Mouse (Mus musculus) CH12.LX (cell line): ENCODE results near the gene Kcng4. TPM values are rescaled to one million over a fixed set of nuclear protein-coding genes. Genes with fewer than 3 reads are reported as not detected.

Source experiments
- DNase-seq: peaks from one replicate; pipeline ENCODE4 v3.0.0-alpha.2; 2013; ENCODE audit errors: extremely low read depth
- H3K27ac ChIP-seq: 2 replicates; pipeline ENCODE4 v1.5.1; 2012; ENCODE audit warnings: low read depth, mild to moderate bottlenecking, control low read depth, moderate library complexity; ENCODE audit not compliant: insufficient read depth
- H3K27me3 ChIP-seq: replicated peaks from 2 replicates; pipeline ENCODE3; 2012; ENCODE audit warnings: inconsistent platforms
- H3K36me3 ChIP-seq, 2 experiments: replicated peaks in 1 of 2; 2 replicates each; pipeline versions ENCODE3 to v1.6.1; 2012; ENCODE audit warnings: inconsistent platforms in 1 of 2, low read length in 1 of 2, mild to moderate bottlenecking in 1 of 2, mixed read lengths in 1 of 2, moderate library complexity in 1 of 2; ENCODE audit not compliant: control insufficient read depth in 1 of 2, insufficient read depth in 1 of 2
- H3K4me1 ChIP-seq, 2 experiments: 2 replicates each; pipeline ENCODE4 v1.6.1; 2012; ENCODE audit warnings: inconsistent platforms in 1 of 2, moderate library complexity in 1 of 2; ENCODE audit not compliant: insufficient read depth in 2 of 2, control insufficient read depth in 1 of 2
- H3K4me2 ChIP-seq: 2 replicates; pipeline ENCODE4 v1.6.1; 2012; ENCODE audit warnings: low read depth, mild to moderate bottlenecking, control low read depth; ENCODE audit not compliant: poor library complexity, insufficient read depth, severe bottlenecking
- H3K4me3 ChIP-seq, 3 experiments: fragments of 150-350 bp in 1 of 3; sonication (generic) in 1 of 3; replicated peaks in 1 of 3; 2 replicates each; pipeline versions ENCODE3 to v1.5.1; 2011 to 2012; ENCODE audit warnings: low read depth in 2 of 3, low read length in 2 of 3, mild to moderate bottlenecking in 2 of 3, moderate library complexity in 2 of 3, control low read depth in 1 of 3, improper control_type of control experiment in 1 of 3, inconsistent platforms in 1 of 3, mixed read lengths in 1 of 3; ENCODE audit not compliant: poor library complexity in 1 of 3
- H3K79me2 ChIP-seq: replicated peaks from 2 replicates; pipeline ENCODE4 v1.6.1; 2012; ENCODE audit warnings: mild to moderate bottlenecking, moderate library complexity; ENCODE audit not compliant: control insufficient read depth, poor library complexity, insufficient read depth, severe bottlenecking; ENCODE audit errors: extremely low read depth
- H3K9ac ChIP-seq: 2 replicates; pipeline ENCODE4 v1.6.1; 2012; ENCODE audit warnings: low read depth, mild to moderate bottlenecking, control low read depth, moderate library complexity; ENCODE audit not compliant: insufficient read depth
- H3K9me3 ChIP-seq: replicated peaks from 2 replicates; pipeline ENCODE3; 2012; ENCODE audit warnings: low read length, inconsistent platforms, mixed read lengths
- BHLHE40 ChIP-seq: IDR thresholded peaks from 2 replicates; pipeline ENCODE4 v1.6.1; 2011; ENCODE audit warnings: mild to moderate bottlenecking, low read depth, low read length, improper control_type of control experiment
- CHD2 ChIP-seq: IDR thresholded peaks from 2 replicates; pipeline ENCODE4 v1.6.1; 2011; ENCODE audit warnings: low read length, improper control_type of control experiment
- E2F4 ChIP-seq: IDR thresholded peaks from 2 replicates; pipeline ENCODE4 v1.6.1; 2011; ENCODE audit warnings: low read depth, low read length, improper control_type of control experiment; ENCODE audit not compliant: insufficient replicate concordance
- ELF1 ChIP-seq: IDR thresholded peaks from 2 replicates; pipeline ENCODE4 v1.6.1; 2014; ENCODE audit warnings: low read depth, mild to moderate bottlenecking, inconsistent platforms, low read length, improper control_type of control experiment
- EP300 ChIP-seq: IDR thresholded peaks from 2 replicates; pipeline ENCODE4 v1.6.1; 2011; ENCODE audit warnings: low read length, improper control_type of control experiment
- HCFC1 ChIP-seq: IDR thresholded peaks from 2 replicates; pipeline ENCODE4 v1.6.1; 2012; ENCODE audit warnings: low read depth, mild to moderate bottlenecking, inconsistent platforms, low read length, improper control_type of control experiment
- IRF4 ChIP-seq: IDR thresholded peaks from 2 replicates; pipeline ENCODE4 v1.6.1; 2014; ENCODE audit warnings: low read depth, mild to moderate bottlenecking, inconsistent platforms, low read length, improper control_type of control experiment
- JUN ChIP-seq: IDR thresholded peaks from 2 replicates; pipeline ENCODE4 v1.6.1; 2011; ENCODE audit warnings: low read depth, mild to moderate bottlenecking, low read length, improper control_type of control experiment, moderate library complexity; ENCODE audit not compliant: insufficient read depth
- KAT2A ChIP-seq: IDR thresholded peaks from 2 replicates; pipeline ENCODE4 v1.6.1; 2012; ENCODE audit warnings: low read length, improper control_type of control experiment, inconsistent platforms; ENCODE audit not compliant: insufficient replicate concordance
- MAFK ChIP-seq: IDR thresholded peaks from 2 replicates; pipeline ENCODE4 v1.6.1; 2011; ENCODE audit warnings: low read length, improper control_type of control experiment; ENCODE audit not compliant: insufficient replicate concordance
- MAZ ChIP-seq: IDR thresholded peaks from 2 replicates; pipeline ENCODE4 v1.6.1; 2012; ENCODE audit warnings: low read depth, mild to moderate bottlenecking, inconsistent platforms, low read length, improper control_type of control experiment, moderate library complexity
- MEF2A ChIP-seq: IDR thresholded peaks from 2 replicates; pipeline ENCODE4 v1.6.1; 2014; ENCODE audit warnings: low read depth, mild to moderate bottlenecking, inconsistent platforms, low read length, improper control_type of control experiment, borderline replicate concordance
- MYC ChIP-seq: IDR thresholded peaks from 2 replicates; pipeline ENCODE4 v1.6.1; 2011; ENCODE audit warnings: low read depth, mild to moderate bottlenecking, improper control_type of control experiment, low read length
- NELFE ChIP-seq: IDR thresholded peaks from 2 replicates; pipeline ENCODE4 v1.6.1; 2011; ENCODE audit warnings: low read depth, low read length, improper control_type of control experiment
- NRF1 ChIP-seq: IDR thresholded peaks from 2 replicates; pipeline ENCODE4 v1.6.1; 2014; ENCODE audit warnings: low read depth, mild to moderate bottlenecking, inconsistent platforms, low read length, improper control_type of control experiment, moderate library complexity
- PAX5 ChIP-seq: IDR thresholded peaks from 2 replicates; pipeline ENCODE4 v1.6.1; 2012; ENCODE audit warnings: low read length, inconsistent platforms, mixed read lengths
- POLR2A ChIP-seq: IDR thresholded peaks from 2 replicates; pipeline ENCODE4 v1.6.1; 2011; ENCODE audit warnings: low read depth, mild to moderate bottlenecking, improper control_type of control experiment, low read length
- POLR2AphosphoS2 ChIP-seq: IDR thresholded peaks from 2 replicates; pipeline ENCODE4 v1.6.1; 2011; ENCODE audit warnings: low read depth, low read length, improper control_type of control experiment
- RAD21 ChIP-seq: IDR thresholded peaks from 2 replicates; pipeline ENCODE4 v1.6.1; 2011; ENCODE audit warnings: low read depth, mild to moderate bottlenecking, low read length, improper control_type of control experiment, moderate library complexity
- SIN3A ChIP-seq: IDR thresholded peaks from 2 replicates; pipeline ENCODE4 v1.6.1; 2012; ENCODE audit warnings: low read length, improper control_type of control experiment, inconsistent platforms
- SMC3 ChIP-seq: IDR thresholded peaks from 2 replicates; pipeline ENCODE4 v1.6.1; 2011; ENCODE audit warnings: low read depth, low read length, improper control_type of control experiment
- TBP ChIP-seq: conservative IDR thresholded peaks from 2 replicates; pipeline ENCODE4 v1.6.1; 2011; ENCODE audit warnings: low read depth, low read length, improper control_type of control experiment
- TCF12 ChIP-seq: IDR thresholded peaks from 2 replicates; pipeline ENCODE4 v1.6.1; 2014; ENCODE audit warnings: low read depth, mild to moderate bottlenecking, inconsistent platforms, low read length, improper control_type of control experiment
- USF1 ChIP-seq: IDR thresholded peaks from 2 replicates; pipeline ENCODE4 v1.6.1; 2014; ENCODE audit warnings: low read depth, mild to moderate bottlenecking, inconsistent platforms, low read length, improper control_type of control experiment
- USF2 ChIP-seq: conservative IDR thresholded peaks from 2 replicates; pipeline ENCODE4 v1.6.1; 2011; ENCODE audit warnings: low read depth, low read length, improper control_type of control experiment
- ZC3H11A ChIP-seq: IDR thresholded peaks from 2 replicates; pipeline ENCODE4 v1.6.1; 2012; ENCODE audit warnings: low read depth, mild to moderate bottlenecking, inconsistent platforms, low read length, improper control_type of control experiment
- ZMIZ1 ChIP-seq: IDR thresholded peaks from 2 replicates; pipeline ENCODE4 v1.6.1; 2012; ENCODE audit warnings: low read depth, mild to moderate bottlenecking, inconsistent platforms, low read length, improper control_type of control experiment
- ZNF384 ChIP-seq: IDR thresholded peaks from 2 replicates; pipeline ENCODE4 v1.6.1; 2012; ENCODE audit warnings: low read depth, low read length, improper control_type of control experiment, inconsistent platforms
- dilution Hi-C: fragments of 300-500 bp; cut with MboI; formaldehyde crosslinking; loops from 2 replicates; pipeline ENCODE4 v1.14.3; 2020; ENCODE audit warnings: low sequenced_read_pairs; ENCODE audit not compliant: extremely low pct_unique_long_range_greater_than_20kb, extremely low pct_ligation_motif_present
- in situ Hi-C: fragments of 300-500 bp; cut with MboI; formaldehyde crosslinking; loops from 3 replicates; pipeline ENCODE4 v1.14.3; 2019; ENCODE audit warnings: low sequenced_read_pairs, low pct_ligation_motif_present, low pct_unique_long_range_greater_than_20kb, mixed read lengths
- polyA plus RNA-seq: library from polyadenylated mRNA; unstranded; fragments of >175 nt; gene quantifications from 2 replicates; pipeline ENCODE4 v1.2.1, GENCODE M21; 2012; ENCODE audit warnings: low read depth; ENCODE audit not compliant: insufficient read length
- total RNA-seq, 2 experiments: library from RNA; depleted of rRNA; stranded (reverse); fragments of 300-350 nt in 1 of 2; fragments of >200 nt in 1 of 2; gene quantifications; 2 replicates each; pipeline ENCODE4 v1.2.3; 2012 to 2014

The Kcng4 gene
- total and polyA plus RNA-seq, 3 experiments = not detected

DNA sequence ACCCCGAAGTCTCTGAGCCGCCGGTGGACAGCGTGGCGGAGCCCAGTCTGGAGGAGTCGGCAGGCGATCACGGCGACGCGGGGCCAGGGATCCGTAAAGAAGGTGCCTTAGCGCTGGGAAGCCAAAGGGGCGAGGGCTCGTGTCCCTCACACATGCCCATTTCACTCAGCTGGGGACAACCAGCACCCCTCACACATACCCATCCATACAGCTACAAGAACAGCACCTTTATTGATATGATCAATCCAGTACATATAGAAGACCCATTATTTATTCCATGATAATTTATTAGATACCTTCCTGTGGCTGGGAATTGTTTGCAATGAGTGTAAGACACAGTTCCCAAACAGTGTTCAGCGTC, 60.1 kb downstream of the Kcng4 start:
- dilution Hi-C loops = no loop called here

DNA sequence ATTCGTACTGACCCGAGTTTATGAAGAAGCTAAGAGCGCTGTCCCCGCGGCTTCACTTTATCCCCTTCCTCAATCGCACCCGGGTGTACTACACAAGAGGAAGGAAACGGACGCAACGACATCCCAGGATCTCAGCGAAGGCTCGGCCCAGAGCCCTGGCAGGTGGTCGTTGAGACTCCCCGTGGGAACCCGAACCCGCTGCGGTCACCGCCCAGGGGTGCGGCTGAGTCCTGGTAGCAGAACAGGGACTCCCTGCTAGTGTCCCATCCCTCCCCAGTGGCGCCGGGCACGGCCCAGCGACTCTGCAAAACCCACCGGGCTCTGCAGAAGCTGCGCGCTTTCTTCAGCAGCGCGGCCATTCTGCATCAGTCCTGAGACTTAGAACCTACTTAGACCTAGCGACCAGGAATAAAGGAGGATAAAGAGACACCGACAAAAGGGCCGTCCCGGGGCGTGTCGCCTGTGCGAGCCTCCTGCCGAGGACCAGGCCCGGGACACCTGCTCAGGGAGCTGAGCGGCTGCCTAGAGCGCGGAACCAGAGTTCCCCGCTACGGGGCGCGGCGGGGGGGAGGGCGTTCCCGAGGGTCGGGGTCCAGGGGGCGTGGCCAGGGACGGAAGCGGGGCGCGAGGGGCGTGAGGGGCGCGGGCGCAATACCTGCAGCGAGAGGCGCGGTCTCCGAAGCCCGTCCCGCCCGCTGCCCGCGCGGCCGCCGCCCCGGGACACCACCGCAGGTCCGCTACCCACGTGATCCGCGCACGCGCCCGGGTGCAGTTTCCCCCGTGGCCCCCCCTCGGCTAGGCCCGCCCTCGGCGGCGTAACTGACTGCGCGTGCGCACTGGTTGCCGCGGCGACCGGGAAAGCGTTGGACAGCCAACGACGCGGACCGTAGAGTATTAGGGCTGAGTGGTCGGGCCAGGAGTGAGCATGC, 60.8 kb downstream of the Kcng4 start, which contains the start of the genes Hsdl1 and Dnaaf1:
Gene Hsdl1 (minus strand): TSS at position 747 of the 929 bp plus-strand sequence.
Gene Dnaaf1 (plus strand): TSS at position 799 of the 929 bp plus-strand sequence.
- Histone ChIP-seq H3K79me2 (no peaks in the 10 kb centered on the region), H3K4me1 (peaks cover 3 to 17% of the 10 kb centered on the region in 2 experiments; a peak in 3 of 4 replicates), H3K4me2 (peak within 1 kb of the TSS; percentile 73), H3K36me3 (peaks cover 0 to 2% of the 10 kb centered on the region in 2 experiments), H3K9ac (peak within 1 kb of the TSS; percentile 36), H3K4me3 (peak within 1 kb of the TSS; percentile 54 to 69 (median 66)), H3K9me3 (no peaks in the 10 kb centered on the region), H3K27ac (no peak within 1 kb of the TSS), H3K27me3 (peaks cover 55% of the 10 kb centered on the region)
- dilution Hi-C loops (no loop called here), in situ Hi-C loops (no loop called here)
- peak; percentile 83 for DNase-seq
- peak; percentile 43 for TF ChIP-seq HCFC1
- TF ChIP-seq USF1 = peak; percentile 92
- TF ChIP-seq POLR2AphosphoS2 = no peak
- peak; percentile 97 for TF ChIP-seq BHLHE40
- TF ChIP-seq IRF4 = peak; percentile 62; the same call in 1 of the 2 replicates
- peak; percentile 69; the same call in 1 of the 2 replicates for TF ChIP-seq SIN3A
- TF ChIP-seq SMC3 = no peak
- TF ChIP-seq PAX5 = no peak
- TF ChIP-seq JUN = no peak
- TF ChIP-seq MAZ = peak; percentile 67; the same call in 1 of the 2 replicates
- TF ChIP-seq MAFK = no peak
- no peak for TF ChIP-seq MYC
- peak; percentile 57; the same call in 1 of the 2 replicates for TF ChIP-seq TCF12
- TF ChIP-seq MEF2A = no peak
- TF ChIP-seq KAT2A = 0 out of 2 replicates have a peak, but pooled peaks have one; percentile 23
- TF ChIP-seq NELFE = peak; percentile 73
- TF ChIP-seq POLR2A = peak; percentile 64; the same call in 1 of the 2 replicates
- peak; percentile 57; the same call in 1 of the 2 replicates for TF ChIP-seq ELF1
- peak; percentile 62; the same call in 1 of the 2 replicates for TF ChIP-seq USF2
- no peak for TF ChIP-seq ZC3H11A
- TF ChIP-seq ZNF384 = no peak
- TF ChIP-seq EP300 = no peak
- peak; percentile 94 for TF ChIP-seq NRF1
- TF ChIP-seq E2F4 = no peak
- no peak for TF ChIP-seq RAD21
- no peak for TF ChIP-seq CHD2
- TF ChIP-seq TBP = no peak
- peak; percentile 55; the same call in 1 of the 2 replicates for TF ChIP-seq ZMIZ1

More for the DNA sequence above, 60.1 kb downstream of the Kcng4 start:
- TF ChIP-seq JUN = no peak
- TF ChIP-seq SMC3 = no peak
- no peak for TF ChIP-seq TCF12
- no peak for TF ChIP-seq ELF1
- TF ChIP-seq MEF2A = no peak
- no peak for TF ChIP-seq IRF4
- Histone ChIP-seq H3K79me2 (no peaks in the 10 kb centered on the region), H3K9me3 (no peaks in the 10 kb centered on the region), H3K4me1 (peaks cover 0 to 11% of the 10 kb centered on the region in 2 experiments; a peak in 2 of 4 replicates), H3K36me3 (peaks cover 0 to 2% of the 10 kb centered on the region in 2 experiments), H3K4me3 (peak overlapping the region; percentile 25 to 69 (median 66)), H3K4me2 (peak overlapping the region; percentile 73; the same call in 1 of the 2 replicates), H3K27ac (no peak overlapping the region), H3K9ac (peak overlapping the region; percentile 36; the same call in 1 of the 2 replicates), H3K27me3 (peaks cover 60% of the 10 kb centered on the region)
- DNase-seq = no peak
- in situ Hi-C loops = no loop called here
